Mouse (Mus musculus) forebrain, embryonic 13.5 days (tissue): Measurements from ENCODE around the gene Lrrc4. TPM values are rescaled to one million over a fixed set of nuclear protein-coding genes. Genes with fewer than 3 reads are reported as not detected.

Source experiments
- ATAC-seq: fragments of 200-750 bp; cut with Nextera tagmentation; 2 replicates; pipeline ENCODE4 v1.8.0; 2017
- H3K27ac ChIP-seq: fragments of 300-500 bp; sonication (generic); 2 replicates; pipeline ENCODE4 v1.5.1; 2015; ENCODE audit warnings: inconsistent platforms, mild to moderate bottlenecking, moderate library complexity
- H3K27me3 ChIP-seq: fragments of 300-500 bp; sonication (generic); 2 replicates; pipeline ENCODE4 v1.6.1; 2015; ENCODE audit warnings: mild to moderate bottlenecking, inconsistent platforms
- H3K36me3 ChIP-seq: fragments of 300-500 bp; sonication (generic); 2 replicates; pipeline ENCODE4 v1.6.1; 2015; ENCODE audit warnings: mild to moderate bottlenecking, inconsistent platforms; ENCODE audit not compliant: poor library complexity, severe bottlenecking
- H3K4me1 ChIP-seq: fragments of 300-500 bp; sonication (generic); 2 replicates; pipeline ENCODE4 v1.6.1; 2015; ENCODE audit warnings: inconsistent platforms
- H3K4me2 ChIP-seq: fragments of 300-500 bp; sonication (generic); 2 replicates; pipeline ENCODE4 v1.6.1; 2015; ENCODE audit warnings: inconsistent platforms, mild to moderate bottlenecking, moderate library complexity
- H3K4me3 ChIP-seq: fragments of 300-500 bp; sonication (generic); 2 replicates; pipeline ENCODE4 v1.5.1; 2015; ENCODE audit warnings: mild to moderate bottlenecking, inconsistent platforms
- H3K9ac ChIP-seq: fragments of 300-500 bp; sonication (generic); 2 replicates; pipeline ENCODE4 v1.6.1; 2015; ENCODE audit warnings: mild to moderate bottlenecking, inconsistent platforms
- H3K9me3 ChIP-seq: fragments of 300-500 bp; sonication (generic); replicated peaks from 2 replicates; pipeline ENCODE4 v1.6.1; 2016; ENCODE audit warnings: inconsistent platforms
- WGBS: fragments of 180-500 bp; shearing (Covaris S2); methylation state at CpG from one replicate; pipeline ENCODE4 v1.1.7; 2015; 5-methylcytosine and 5-hydroxymethylcytosine counted together
- polyA plus RNA-seq: library from polyadenylated mRNA; unstranded; fragments of >200 nt; fragmentation: Nextera tagmentation; extraction: Ambion mirVana; gene quantifications from 2 replicates; pipeline ENCODE4 v1.2.1, GENCODE M21; 2015

Lrrc4 gene
- polyA plus RNA-seq, 1 experiment from 2014 or later: 4.3 TPM

DNA sequence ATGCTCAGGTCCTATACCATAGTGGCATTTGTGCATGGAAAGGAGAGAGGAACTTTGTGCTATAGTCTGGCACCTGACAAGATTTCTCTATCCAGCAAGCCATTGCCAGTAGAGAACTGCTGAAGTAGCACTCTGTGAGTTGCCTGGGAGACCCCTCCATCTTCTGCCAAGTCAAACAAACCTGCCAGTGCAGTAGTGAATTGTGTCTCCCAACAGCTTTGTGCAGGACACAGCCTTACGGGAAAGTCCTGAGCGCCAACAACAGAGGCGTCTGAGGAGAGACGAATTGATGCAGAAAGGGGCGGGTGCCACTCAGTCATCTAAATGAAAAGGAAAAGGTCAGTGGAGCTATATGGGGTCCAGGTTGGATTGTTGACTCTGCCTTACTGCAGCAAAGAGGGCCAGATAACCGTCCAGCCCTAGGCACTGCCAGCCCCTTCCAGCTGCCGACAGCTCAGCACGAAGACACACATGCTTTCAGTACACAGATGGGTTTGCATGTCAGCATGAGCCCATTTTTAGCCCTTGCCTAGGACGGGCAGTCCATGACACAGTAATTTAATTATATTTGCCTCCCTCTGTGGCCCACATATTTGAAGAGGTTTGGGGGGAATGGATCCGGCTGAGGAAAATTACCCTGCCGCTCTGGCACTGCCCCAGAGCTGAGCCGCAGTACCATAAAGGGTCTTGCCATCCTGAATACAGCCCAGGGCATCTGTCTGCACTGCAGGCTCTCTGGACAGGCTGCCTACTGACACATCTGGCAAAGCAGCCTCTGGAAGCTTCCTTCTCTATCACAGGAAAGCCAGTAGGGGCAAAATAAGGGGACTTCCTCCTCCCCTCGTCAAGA lies 11.8 kb downstream of the Lrrc4 start:
- Histone ChIP-seq H3K9ac (no peak overlapping the region), H3K9me3 (no peaks in the 10 kb centered on the region), H3K27ac (no peak overlapping the region), H3K36me3 (peaks cover 35% of the 10 kb centered on the region), H3K4me2 (no peak overlapping the region), H3K4me3 (no peak overlapping the region), H3K4me1 (peaks cover 24% of the 10 kb centered on the region), H3K27me3 (no peaks in the 10 kb centered on the region)
- 65% methylated on average over 13 of the region's 13 CpGs for WGBS
- no peak for ATAC-seq

DNA sequence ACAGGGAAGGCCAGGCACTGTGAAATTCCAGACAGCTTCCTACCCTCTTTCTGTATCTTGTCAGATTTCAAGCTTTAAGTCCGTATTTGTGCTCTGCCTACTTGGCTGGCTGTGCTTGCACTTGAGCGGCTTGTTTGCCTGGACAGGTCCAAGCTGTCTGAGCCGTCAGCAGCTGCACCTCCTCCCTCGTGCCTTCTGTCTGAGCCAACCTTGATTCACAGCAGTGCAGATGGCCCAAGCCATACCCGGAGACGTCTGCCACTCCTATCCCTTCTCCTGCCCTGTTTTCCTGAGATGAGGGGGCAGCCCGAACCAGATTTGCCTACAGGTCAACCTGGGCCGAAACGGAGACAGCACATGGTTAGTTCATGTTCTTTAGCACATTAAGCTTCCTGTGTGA lies 14.5 kb downstream of the Lrrc4 start:
- peaks cover 31% of the 10 kb centered on the region for H3K36me3 ChIP-seq
- no peak overlapping the region for H3K4me2 ChIP-seq
- no peak overlapping the region for H3K9ac ChIP-seq
- no peak overlapping the region; the same call in 1 of the 2 replicates for H3K27ac ChIP-seq
- no peaks in the 10 kb centered on the region for H3K9me3 ChIP-seq
- H3K4me1 ChIP-seq: peaks cover 21% of the 10 kb centered on the region
- H3K4me3 ChIP-seq: no peak overlapping the region
- no peaks in the 10 kb centered on the region for H3K27me3 ChIP-seq
- 75% methylated on average over 9 of the region's 9 CpGs for WGBS
- ATAC-seq: peak; percentile 38; the same call in 1 of the 2 replicates

- H3K4me3 ChIP-seq: no peak overlapping the region
- H3K4me2 ChIP-seq: no peak overlapping the region
- H3K27me3 ChIP-seq: no peaks in the 10 kb centered on the region
- no peak for ATAC-seq
- no peak overlapping the region for H3K27ac ChIP-seq
- no peak overlapping the region for H3K9ac ChIP-seq
- H3K36me3 ChIP-seq: peaks cover 16% of the 10 kb centered on the region
- H3K4me1 ChIP-seq: peaks cover 13% of the 10 kb centered on the region
- 77% methylated on average over 2 of the region's 2 CpGs for WGBS
- H3K9me3 ChIP-seq: no peaks in the 10 kb centered on the region
These were observed 16.7 kb downstream of the Lrrc4 start for GRCm38 (mm10) chr6:28814895-28815294.

DNA sequence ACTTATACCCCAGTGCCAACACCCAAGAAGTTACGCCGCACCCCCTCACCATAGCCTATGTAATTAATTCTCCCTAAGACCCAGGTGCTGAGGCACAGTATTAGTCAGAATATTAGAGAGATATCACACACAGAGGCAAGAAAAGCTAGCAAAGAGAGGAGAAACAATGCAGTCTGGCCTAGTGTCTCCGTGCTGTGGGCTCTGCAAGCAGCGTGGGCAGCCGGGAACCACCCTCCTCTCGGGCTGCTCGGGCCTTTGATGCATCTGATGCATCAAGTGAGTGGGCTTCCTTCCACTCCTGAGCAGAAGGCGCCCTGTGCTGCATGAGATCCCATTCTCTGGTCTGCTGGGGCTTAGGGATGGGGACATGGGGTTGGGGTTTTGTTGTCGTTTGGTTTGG lies 18.5 kb downstream of the Lrrc4 start:
- WGBS: 77% methylated on average over 9 of the region's 9 CpGs

GRCm38 (mm10) chr6:28804751-28805150 lies 26.8 kb downstream of the Lrrc4 start:
- H3K27ac ChIP-seq: no peak overlapping the region
- no peak for ATAC-seq
- no peak overlapping the region for H3K4me3 ChIP-seq
- no peaks in the 10 kb centered on the region for H3K27me3 ChIP-seq
- H3K36me3 ChIP-seq: peaks cover 3% of the 10 kb centered on the region; the same call in 1 of the 2 replicates
- no peaks in the 10 kb centered on the region for H3K4me1 ChIP-seq
- no peak overlapping the region for H3K9ac ChIP-seq
- WGBS: 91% methylated on average over 5 of the region's 5 CpGs
- no peak overlapping the region for H3K4me2 ChIP-seq
- no peaks in the 10 kb centered on the region for H3K9me3 ChIP-seq

More for the DNA sequence above, 18.5 kb downstream of the Lrrc4 start:
- H3K4me3 ChIP-seq: no peak overlapping the region
- no peak overlapping the region for H3K4me2 ChIP-seq
- H3K27me3 ChIP-seq: no peaks in the 10 kb centered on the region
- H3K9me3 ChIP-seq: no peaks in the 10 kb centered on the region
- H3K9ac ChIP-seq: no peak overlapping the region
- H3K4me1 ChIP-seq: peaks cover 6% of the 10 kb centered on the region
- no peak overlapping the region for H3K27ac ChIP-seq
- peaks cover 8% of the 10 kb centered on the region for H3K36me3 ChIP-seq
- no peak for ATAC-seq

DNA sequence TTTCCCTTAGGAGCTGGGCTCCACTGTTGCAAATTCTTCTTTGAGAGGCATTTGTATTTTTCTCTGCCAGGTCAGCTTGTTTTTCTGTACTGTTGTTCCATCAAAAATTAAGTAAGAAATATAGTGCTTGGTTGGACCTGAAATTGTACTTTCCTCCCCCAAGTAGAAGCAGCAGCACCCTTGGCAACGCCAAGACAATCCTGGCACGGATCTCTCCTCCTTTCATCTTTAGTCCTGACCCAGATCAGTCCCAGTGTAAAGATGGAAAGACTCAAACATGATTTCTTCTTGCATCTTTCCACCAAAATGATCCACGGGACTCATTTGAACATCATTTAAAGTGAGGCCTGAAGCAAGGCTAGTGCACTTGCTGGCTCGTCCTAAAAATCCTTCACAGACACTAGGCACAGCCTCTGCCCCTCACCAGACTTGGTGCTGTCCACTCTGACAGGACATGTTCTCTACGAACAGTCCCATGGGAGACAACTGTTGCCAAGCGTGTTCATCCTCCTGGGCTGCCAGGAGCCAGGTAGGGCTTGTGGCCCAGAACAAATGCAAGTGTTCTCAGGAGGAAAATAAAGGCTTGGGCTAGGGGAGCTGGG lies 27.8 kb downstream of the Lrrc4 start:
- no peaks in the 10 kb centered on the region for H3K4me1 ChIP-seq
- no peak overlapping the region for H3K4me2 ChIP-seq
- WGBS: 90% methylated on average over 6 of the region's 6 CpGs
- H3K27ac ChIP-seq: no peak overlapping the region
- peaks cover 3% of the 10 kb centered on the region; the same call in 1 of the 2 replicates for H3K36me3 ChIP-seq
- H3K9me3 ChIP-seq: no peaks in the 10 kb centered on the region
- no peak overlapping the region for H3K4me3 ChIP-seq
- H3K9ac ChIP-seq: no peak overlapping the region
- ATAC-seq: no peak
- no peaks in the 10 kb centered on the region for H3K27me3 ChIP-seq

- Histone ChIP-seq H3K27me3 (no peaks in the 10 kb centered on the region), H3K9me3 (no peaks in the 10 kb centered on the region), H3K36me3 (peaks cover 3% of the 10 kb centered on the region; the same call in 1 of the 2 replicates), H3K9ac (no peak overlapping the region), H3K4me3 (no peak overlapping the region), H3K27ac (no peak overlapping the region), H3K4me1 (peaks cover 5% of the 10 kb centered on the region), H3K4me2 (no peak overlapping the region)
- WGBS: 87% methylated on average over 3 of the region's 3 CpGs
- ATAC-seq: peak; percentile 78; the same call in 1 of the 2 replicates
These were observed 30.6 kb downstream of the Lrrc4 start for GRCm38 (mm10) chr6:28800976-28801375.

- Histone ChIP-seq H3K9me3 (no peaks in the 10 kb centered on the region), H3K27me3 (no peaks in the 10 kb centered on the region), H3K27ac (no peak overlapping the region), H3K4me2 (no peak overlapping the region), H3K9ac (no peak overlapping the region), H3K36me3 (peaks cover 1% of the 10 kb centered on the region; the same call in 1 of the 2 replicates), H3K4me1 (peaks cover 16% of the 10 kb centered on the region), H3K4me3 (no peak overlapping the region)
- ATAC-seq: no peak
- WGBS: 96% methylated on average over 2 of the region's 2 CpGs
These were observed 31.7 kb downstream of the Lrrc4 start for GRCm38 (mm10) chr6:28799818-28800217.

- H3K27me3 ChIP-seq: no peaks in the 10 kb centered on the region
- WGBS: 68% methylated on average over 16 of the region's 16 CpGs
- peak; percentile 29; the same call in 1 of the 2 replicates for ATAC-seq
These were observed 35.6 kb downstream of the Lrrc4 start for GRCm38 (mm10) chr6:28795792-28796515.

GRCm38 (mm10) chr6:28795380-28795779 lies 36.2 kb downstream of the Lrrc4 start:
- Histone ChIP-seq H3K9me3 (no peaks in the 10 kb centered on the region), H3K9ac (0 out of 2 replicates have a peak overlapping the region, but pooled peaks have one; percentile 6), H3K36me3 (no peaks in the 10 kb centered on the region), H3K27me3 (no peaks in the 10 kb centered on the region), H3K4me2 (0 out of 2 replicates have a peak overlapping the region, but pooled peaks have one; percentile 10), H3K27ac (0 out of 2 replicates have a peak overlapping the region, but pooled peaks have one; percentile 3), H3K4me3 (no peak overlapping the region), H3K4me1 (peaks cover 26% of the 10 kb centered on the region)
- 10% methylated on average over 9 of the region's 9 CpGs for WGBS
- ATAC-seq: peak; percentile 76

More at GRCm38 (mm10) chr6:28795792-28796515, 35.6 kb downstream of the Lrrc4 start:
- H3K27ac ChIP-seq: 0 out of 2 replicates have a peak overlapping the region, but pooled peaks have one; percentile 3
- H3K9me3 ChIP-seq: no peaks in the 10 kb centered on the region
- no peak overlapping the region for H3K4me2 ChIP-seq
- 0 out of 2 replicates have a peak overlapping the region, but pooled peaks have one; percentile 6 for H3K9ac ChIP-seq
- no peak overlapping the region for H3K4me3 ChIP-seq
- H3K4me1 ChIP-seq: peaks cover 23% of the 10 kb centered on the region
- no peaks in the 10 kb centered on the region for H3K36me3 ChIP-seq

GRCm38 (mm10) chr6:28791809-28792208 lies 39.7 kb downstream of the Lrrc4 start:
- no peak overlapping the region for H3K4me3 ChIP-seq
- no peak overlapping the region for H3K4me2 ChIP-seq
- H3K27me3 ChIP-seq: no peaks in the 10 kb centered on the region
- no peaks in the 10 kb centered on the region for H3K36me3 ChIP-seq
- no peak overlapping the region for H3K27ac ChIP-seq
- no peak for ATAC-seq
- H3K9me3 ChIP-seq: no peaks in the 10 kb centered on the region
- H3K4me1 ChIP-seq: peaks cover 36% of the 10 kb centered on the region
- H3K9ac ChIP-seq: no peak overlapping the region
- 94% methylated on average over 3 of the region's 3 CpGs for WGBS
